Comparison of ENCODE assay signal across 8 mouse cellular contexts in genomic region chr7:121391984-121392739, GRCm38 (mm10). TPM values are rescaled to one million over a fixed set of nuclear protein-coding genes. Genes with fewer than 3 reads are reported as not detected.
DNase-seq lines count a peak whose midpoint lies in the region; ATAC-seq lines count a peak whose summit lies in the region.

No protein-coding gene starts in this region.

- ATAC-seq in kidney, embryonic 14.5 days (ENCODE audit: low FRiP score, low TSS enrichment): peak; percentile 68

- H3K36me3 ChIP-seq in kidney, embryonic 14.5 days (ENCODE audit: control insufficient read depth, insufficient read depth, low read length): no peaks in the 10 kb centered on the region
- no peaks in the 10 kb centered on the region for H3K36me3 ChIP-seq in limb, embryonic 10.5 days

- no peaks in the 10 kb centered on the region for H3K9me3 ChIP-seq in kidney, embryonic 14.5 days (ENCODE audit: control insufficient read depth, low read length)
- no peaks in the 10 kb centered on the region for H3K9me3 ChIP-seq in limb, embryonic 10.5 days (replicated peaks)

- 0 out of 2 replicates have a peak, but pooled peaks cover 5% of the 10 kb centered on the region for H3K4me1 ChIP-seq in kidney, embryonic 14.5 days (ENCODE audit: control insufficient read depth, insufficient read depth, low read length)
- peaks cover 16% of the 10 kb centered on the region for H3K4me1 ChIP-seq in limb, embryonic 10.5 days

- H3K9ac ChIP-seq in kidney, embryonic 14.5 days (ENCODE audit: low read depth, low read length): no peak overlapping the region

- DNase-seq in kidney, adult 11 months: no peak
- peak; percentile 19 for DNase-seq in adrenal gland, postnatal 25 days
- DNase-seq in frontal cortex, postnatal 14 days (ENCODE audit: low spot score in 2 of 2): peak; percentile 33 to 62
- DNase-seq in limb, embryonic 10.5 days (ENCODE audit: low spot score): peak; percentile 43
- peak; percentile 11 for DNase-seq in retina, postnatal 7 days (ENCODE audit: low read depth, low spot score)
- no peak for DNase-seq in thymus, postnatal 0 days (ENCODE audit: low spot score)
- DNase-seq in urinary bladder, adult 18-20 months (ENCODE audit: low spot score in 2 of 2): no peak

- H3K4me3 ChIP-seq in kidney, embryonic 14.5 days (ENCODE audit: low read length): peak overlapping the region; percentile 28
- H3K4me3 ChIP-seq in limb, embryonic 10.5 days: peak overlapping the region; percentile 37

- no peak overlapping the region for H3K27ac ChIP-seq in kidney, embryonic 14.5 days (ENCODE audit: low read depth, low read length)
- H3K27ac ChIP-seq in limb, embryonic 10.5 days: no peak overlapping the region

- H3K4me2 ChIP-seq in kidney, embryonic 14.5 days (replicated peaks; ENCODE audit: low read depth, low read length): peak overlapping the region; percentile 40

- H3K27me3 ChIP-seq in kidney, embryonic 14.5 days (ENCODE audit: control insufficient read depth, insufficient read depth, low read length): peaks cover 35% of the 10 kb centered on the region
- peaks cover 60% of the 10 kb centered on the region for H3K27me3 ChIP-seq in limb, embryonic 10.5 days (ENCODE audit: low read depth, poor library complexity, severe bottlenecking)

- WGBS in kidney, embryonic 14.5 days: 2% methylated on average over 65 of the region's 72 CpGs
- WGBS in limb, embryonic 10.5 days: 1% methylated on average over 72 of the region's 72 CpGs

RNA-seq across cellular contexts. Expression of gene Hs3st2, which starts 0.5 kb away (rescaled TPM):
- 0.43 and 1.1 TPM in 2 replicates for polyA plus RNA-seq in kidney, embryonic 14.5 days (2014; fragmentation: Nextera tagmentation; extraction: Ambion mirVana)
- 0.81 and 1.6 TPM in 2 replicates for total RNA-seq in adrenal gland, postnatal 25 days (2021)
- 0.10 TPM in 1 of 2 replicates, not detected in the other for polyA plus RNA-seq in limb, embryonic 10.5 days (2016; fragmentation: Nextera tagmentation; extraction: Ambion mirVana)
- polyA plus RNA-seq in thymus, postnatal 0 days (2015; fragmentation: Nextera tagmentation; extraction: Ambion mirVana): not detected in 2 replicates

Comparison
In these comparisons a context has a peak if more than half of its experiments do, and no peak if none do; other contexts are left out.
1. DNase-seq: peak in adrenal gland, postnatal 25 days (single experiment), frontal cortex, postnatal 14 days (2 of 2), limb, embryonic 10.5 days (single experiment) and retina, postnatal 7 days (single experiment); none in kidney, adult 11 months (single experiment), thymus, postnatal 0 days (single experiment) and urinary bladder, adult 18-20 months (0 of 2).